Mouse (Mus musculus): ENCODE results near the gene Coa6. TPM values are rescaled to one million over a fixed set of nuclear protein-coding genes. Genes with fewer than 3 reads are reported as not detected.
A peak's percentile ranks its signal among the peaks of the same experiment; 100 is the strongest.
"Not testable (repeated sequence)": the region's sequence is repeated elsewhere in the genome, so short reads cannot be mapped to it uniquely, and the experiment has no call there.

Gene Coa6
- 26.3 and 31.7 TPM in 2 replicates for total RNA-seq (2017)

DNA sequence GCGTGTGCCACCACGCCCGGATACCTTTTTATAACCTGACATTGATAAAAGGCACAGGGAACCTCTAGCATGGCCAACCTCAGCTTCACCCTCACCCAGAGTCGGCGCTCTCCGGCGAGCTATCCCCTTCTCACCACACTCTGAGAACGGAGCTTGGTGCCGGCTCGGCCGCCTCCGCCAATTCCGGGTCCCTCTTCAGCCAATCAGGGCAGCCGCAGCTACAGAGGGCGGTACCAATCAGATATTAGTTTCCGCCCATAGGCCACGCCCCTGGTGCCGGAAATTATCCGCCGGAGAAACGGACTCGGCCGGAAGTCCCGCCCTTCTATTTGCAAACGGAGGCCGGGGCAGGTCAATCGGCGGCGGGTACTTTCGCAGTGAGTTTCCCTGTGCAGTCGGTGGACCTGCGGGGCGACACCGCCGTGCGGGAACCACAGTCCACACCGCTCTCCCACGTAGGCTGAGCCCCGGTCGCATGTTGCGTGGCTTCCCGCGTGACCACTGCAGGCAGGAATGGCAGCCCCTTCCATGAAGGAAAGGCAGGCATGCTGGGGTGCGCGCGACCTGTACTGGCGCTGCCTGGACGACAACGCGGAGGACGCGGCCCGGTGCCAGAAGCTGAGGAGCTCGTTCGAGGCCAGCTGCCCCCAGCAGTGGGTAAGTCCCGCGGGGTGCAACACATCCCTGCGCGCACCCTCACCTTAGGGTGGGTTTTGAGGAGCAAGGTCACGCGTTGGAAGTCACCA lies at the start of gene Coa6:
Gene Coa6 (plus strand): TSS at position 342 of the 746 bp plus-strand sequence.
- peak; percentile 98 to 99 for ATAC-seq (replicated peaks in 1 of 2; ENCODE audit: insufficient read depth in 1 of 2, low FRiP score in 2 of 2, low TSS enrichment in 1 of 2, low read depth in 1 of 2, poor library complexity in 2 of 2, severe bottlenecking in 2 of 2)

GRCm38 (mm10) chr8:126379580-126379979 lies 42.7 kb upstream of the Coa6 start:
- no peak for ATAC-seq (replicated peaks in 1 of 2; ENCODE audit: insufficient read depth in 1 of 2, low FRiP score in 2 of 2, low TSS enrichment in 1 of 2, low read depth in 1 of 2, poor library complexity in 2 of 2, severe bottlenecking in 2 of 2)

- ATAC-seq (replicated peaks in 1 of 2; ENCODE audit: insufficient read depth in 1 of 2, low FRiP score in 2 of 2, low TSS enrichment in 1 of 2, low read depth in 1 of 2, poor library complexity in 2 of 2, severe bottlenecking in 2 of 2) = no peak
Observed at GRCm38 (mm10) chr8:126380141-126380540, 42.2 kb upstream of the Coa6 start.

DNA sequence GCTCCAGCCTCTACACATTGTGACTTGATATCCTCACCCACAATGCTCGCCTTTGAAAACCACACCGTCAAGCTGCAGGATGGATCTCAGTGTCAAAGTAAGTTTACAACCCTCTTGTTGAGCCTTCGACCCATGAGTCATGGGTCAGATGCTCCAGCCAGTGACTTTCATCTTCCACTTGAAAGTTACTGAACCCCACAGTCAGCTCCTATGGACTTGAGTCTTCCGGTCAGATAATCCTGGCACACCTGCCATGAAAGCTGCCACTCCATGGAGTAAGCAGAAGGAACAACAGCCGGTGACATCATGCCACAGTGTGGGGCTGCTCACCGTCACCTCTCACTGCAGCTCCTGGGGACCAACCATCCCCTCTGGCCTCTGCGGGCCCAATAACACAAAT lies 41.0 kb upstream of the Coa6 start:
- ATAC-seq (replicated peaks in 1 of 2; ENCODE audit: insufficient read depth in 1 of 2, low FRiP score in 2 of 2, low TSS enrichment in 1 of 2, low read depth in 1 of 2, poor library complexity in 2 of 2, severe bottlenecking in 2 of 2) = no peak

- ATAC-seq (replicated peaks in 1 of 2; ENCODE audit: insufficient read depth in 1 of 2, low FRiP score in 2 of 2, low TSS enrichment in 1 of 2, low read depth in 1 of 2, poor library complexity in 2 of 2, severe bottlenecking in 2 of 2) = no peak
Observed at GRCm38 (mm10) chr8:126382216-126382615, 40.1 kb upstream of the Coa6 start.

DNA sequence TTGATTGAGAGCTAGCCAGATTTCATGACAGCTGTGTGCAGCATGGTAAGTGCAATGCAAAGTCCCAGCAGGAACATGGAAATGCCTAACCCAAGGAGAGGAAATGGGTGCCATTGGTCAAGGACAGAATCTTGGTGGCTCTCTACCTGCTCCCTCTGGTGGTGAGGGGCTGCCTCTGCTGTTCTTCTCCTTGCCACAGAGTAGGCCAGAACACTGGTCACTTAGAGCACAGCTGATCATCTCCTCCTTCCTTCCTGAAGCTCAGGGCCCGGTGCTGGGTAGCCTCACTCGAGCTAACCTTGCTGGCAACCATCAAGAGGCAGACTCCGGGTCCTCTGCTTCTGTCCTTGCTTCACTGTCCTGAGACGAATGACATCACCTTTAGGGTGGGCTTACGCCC lies 39.6 kb upstream of the Coa6 start:
- no peak for ATAC-seq (replicated peaks in 1 of 2; ENCODE audit: insufficient read depth in 1 of 2, low FRiP score in 2 of 2, low TSS enrichment in 1 of 2, low read depth in 1 of 2, poor library complexity in 2 of 2, severe bottlenecking in 2 of 2)

- ATAC-seq (replicated peaks in 1 of 2; ENCODE audit: insufficient read depth in 1 of 2, low FRiP score in 2 of 2, low TSS enrichment in 1 of 2, low read depth in 1 of 2, poor library complexity in 2 of 2, severe bottlenecking in 2 of 2) = no peak
Observed at GRCm38 (mm10) chr8:126387566-126387965, 34.7 kb upstream of the Coa6 start.

DNA sequence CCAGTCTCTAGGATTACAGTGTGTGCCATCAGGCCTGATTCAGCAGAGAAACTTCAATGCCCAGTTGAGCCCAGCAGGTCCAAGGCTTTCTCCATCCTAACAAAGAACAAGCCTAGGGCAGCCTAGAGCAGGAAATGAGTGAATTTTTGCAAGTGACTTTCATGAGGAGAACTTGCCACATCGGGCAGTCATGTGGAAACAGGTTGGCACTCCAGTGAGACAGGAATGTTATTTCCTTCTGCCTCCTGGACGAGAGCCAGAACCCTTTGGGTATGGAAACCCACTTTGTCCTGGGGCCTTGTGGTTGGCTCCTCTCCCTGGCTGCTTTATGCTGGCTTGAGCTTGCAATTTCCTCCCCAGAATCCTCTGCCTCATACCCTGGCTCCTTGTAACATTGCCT lies 30.8 kb upstream of the Coa6 start:
- ATAC-seq (replicated peaks in 1 of 2; ENCODE audit: insufficient read depth in 1 of 2, low FRiP score in 2 of 2, low TSS enrichment in 1 of 2, low read depth in 1 of 2, poor library complexity in 2 of 2, severe bottlenecking in 2 of 2) = no peak

- no peak for ATAC-seq (replicated peaks in 1 of 2; ENCODE audit: insufficient read depth in 1 of 2, low FRiP score in 2 of 2, low TSS enrichment in 1 of 2, low read depth in 1 of 2, poor library complexity in 2 of 2, severe bottlenecking in 2 of 2)
Observed at GRCm38 (mm10) chr8:126395386-126395785, 26.9 kb upstream of the Coa6 start.

DNA sequence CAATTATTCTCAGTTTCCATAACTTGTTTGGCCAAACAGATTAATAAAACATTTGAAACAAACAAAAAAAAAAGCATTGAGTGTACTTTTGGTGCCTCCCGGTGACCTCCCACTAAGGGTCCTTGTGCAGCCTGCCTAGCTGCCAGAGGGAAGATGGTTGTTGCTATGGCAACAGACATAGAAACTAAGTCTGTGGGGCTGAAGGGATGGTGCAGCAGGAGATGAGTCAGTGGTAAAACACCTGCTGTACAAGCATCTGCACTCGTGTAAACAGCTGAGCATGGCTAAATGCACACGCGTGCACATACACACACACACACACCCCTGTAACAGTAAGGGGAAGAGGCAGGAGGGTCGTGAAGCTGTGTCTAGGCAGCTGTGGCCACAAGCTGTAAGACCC lies 26.4 kb upstream of the Coa6 start:
- ATAC-seq (replicated peaks in 1 of 2; ENCODE audit: insufficient read depth in 1 of 2, low FRiP score in 2 of 2, low TSS enrichment in 1 of 2, low read depth in 1 of 2, poor library complexity in 2 of 2, severe bottlenecking in 2 of 2) = no peak

DNA sequence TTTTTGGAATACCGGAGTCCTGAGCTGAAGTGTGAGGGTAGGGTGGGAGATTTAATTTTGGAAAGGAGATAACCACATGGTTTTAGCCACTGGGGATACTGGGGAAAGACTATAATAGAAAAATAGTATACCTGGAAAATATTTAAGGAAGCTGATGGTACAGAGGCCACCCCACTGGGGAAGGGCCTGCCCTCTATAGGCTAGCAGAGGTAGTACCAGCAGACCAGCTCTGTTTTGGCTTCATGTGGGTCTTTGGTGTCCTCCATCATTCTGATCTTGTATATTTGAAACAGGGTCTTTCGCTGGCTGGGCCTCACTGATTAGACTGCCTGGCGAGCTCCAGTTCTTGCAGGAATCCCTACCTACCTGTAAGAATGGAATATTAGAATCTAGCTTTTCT lies 24.0 kb upstream of the Coa6 start:
- ATAC-seq (replicated peaks in 1 of 2; ENCODE audit: insufficient read depth in 1 of 2, low FRiP score in 2 of 2, low TSS enrichment in 1 of 2, low read depth in 1 of 2, poor library complexity in 2 of 2, severe bottlenecking in 2 of 2) = peak in 1 of 2 experiments; percentile 46; a peak in 3 of 4 replicates

- not testable (repeated sequence) for ATAC-seq (replicated peaks in 1 of 2; ENCODE audit: insufficient read depth in 1 of 2, low FRiP score in 2 of 2, low TSS enrichment in 1 of 2, low read depth in 1 of 2, poor library complexity in 2 of 2, severe bottlenecking in 2 of 2)
Observed at GRCm38 (mm10) chr8:126404550-126404949, 17.8 kb upstream of the Coa6 start.

DNA sequence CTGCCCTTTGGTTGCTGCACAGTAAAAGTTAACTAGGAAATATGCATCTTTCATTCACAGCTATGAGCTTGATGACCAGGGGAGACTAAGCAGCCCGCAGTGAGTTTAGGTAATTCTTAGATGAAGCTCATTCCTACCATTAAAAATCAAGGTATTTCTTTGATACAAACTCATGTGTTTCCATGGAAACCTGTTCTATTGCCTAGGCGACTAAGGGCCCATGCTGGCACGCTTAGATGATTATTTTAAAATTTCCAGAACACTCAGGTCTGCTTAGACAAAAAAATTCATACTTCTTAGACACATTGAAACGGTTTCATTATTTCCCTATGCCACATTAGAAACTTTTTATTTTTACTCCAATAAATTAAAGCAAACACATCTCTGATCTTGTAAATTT lies 17.3 kb upstream of the Coa6 start:
- ATAC-seq (replicated peaks in 1 of 2; ENCODE audit: insufficient read depth in 1 of 2, low FRiP score in 2 of 2, low TSS enrichment in 1 of 2, low read depth in 1 of 2, poor library complexity in 2 of 2, severe bottlenecking in 2 of 2) = no peak

- ATAC-seq (replicated peaks in 1 of 2; ENCODE audit: insufficient read depth in 1 of 2, low FRiP score in 2 of 2, low TSS enrichment in 1 of 2, low read depth in 1 of 2, poor library complexity in 2 of 2, severe bottlenecking in 2 of 2) = no peak
Observed at GRCm38 (mm10) chr8:126420834-126421233, 1.5 kb upstream of the Coa6 start.

GRCm38 (mm10) chr8:126422920-126423300 lies 595 bp downstream of the Coa6 start:
- ATAC-seq (replicated peaks in 1 of 2; ENCODE audit: insufficient read depth in 1 of 2, low FRiP score in 2 of 2, low TSS enrichment in 1 of 2, low read depth in 1 of 2, poor library complexity in 2 of 2, severe bottlenecking in 2 of 2) = peak; percentile 12 to 16; a peak in 3 of 4 replicates

- no peak for ATAC-seq (replicated peaks in 1 of 2; ENCODE audit: insufficient read depth in 1 of 2, low FRiP score in 2 of 2, low TSS enrichment in 1 of 2, low read depth in 1 of 2, poor library complexity in 2 of 2, severe bottlenecking in 2 of 2)
Observed at GRCm38 (mm10) chr8:126424163-126424562, 1.8 kb downstream of the Coa6 start.

GRCm38 (mm10) chr8:126424946-126425345 lies 2.6 kb downstream of the Coa6 start:
- ATAC-seq (replicated peaks in 1 of 2; ENCODE audit: insufficient read depth in 1 of 2, low FRiP score in 2 of 2, low TSS enrichment in 1 of 2, low read depth in 1 of 2, poor library complexity in 2 of 2, severe bottlenecking in 2 of 2) = no peak

DNA sequence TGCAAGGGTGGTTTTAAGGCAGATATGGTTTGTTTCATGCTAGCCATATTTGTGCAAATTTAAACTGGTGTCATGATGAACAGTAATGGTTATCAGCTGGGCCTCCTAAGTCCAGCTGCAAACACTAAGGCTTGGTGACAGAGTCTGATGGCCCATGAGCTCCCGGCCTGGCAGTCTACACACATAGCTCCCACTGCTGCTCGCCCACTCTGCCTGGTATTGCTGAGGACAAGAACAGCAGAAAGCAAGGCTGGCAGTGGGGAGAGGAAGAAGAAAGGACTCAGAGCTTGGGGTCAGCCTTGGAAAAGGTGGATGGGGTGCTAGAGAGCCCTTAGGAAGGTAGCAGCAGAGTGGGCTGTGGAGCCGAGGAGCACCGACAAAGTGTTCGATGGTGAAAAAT lies 7.3 kb downstream of the Coa6 start:
- ATAC-seq (replicated peaks in 1 of 2; ENCODE audit: insufficient read depth in 1 of 2, low FRiP score in 2 of 2, low TSS enrichment in 1 of 2, low read depth in 1 of 2, poor library complexity in 2 of 2, severe bottlenecking in 2 of 2) = no peak

- ATAC-seq (replicated peaks in 1 of 2; ENCODE audit: insufficient read depth in 1 of 2, low FRiP score in 2 of 2, low TSS enrichment in 1 of 2, low read depth in 1 of 2, poor library complexity in 2 of 2, severe bottlenecking in 2 of 2) = no peak
Observed at GRCm38 (mm10) chr8:126433827-126434226, 11.5 kb downstream of the Coa6 start.

Measured in hematopoietic stem cell, adult 5-6 weeks (primary cell).